Mouse (Mus musculus): ENCODE measurements around the gene Pepd. TPM values are rescaled to one million over a fixed set of nuclear protein-coding genes. Genes with fewer than 3 reads are reported as not detected.
A peak's percentile ranks its signal among the peaks of the same experiment; 100 is the strongest.
"Not testable (repeated sequence)": the region's sequence is repeated elsewhere in the genome, so short reads cannot be mapped to it uniquely, and the experiment has no call there.

The Pepd gene
- polyA plus RNA-seq, 1 experiment from 2014 or later, result 56.0 TPM

DNA sequence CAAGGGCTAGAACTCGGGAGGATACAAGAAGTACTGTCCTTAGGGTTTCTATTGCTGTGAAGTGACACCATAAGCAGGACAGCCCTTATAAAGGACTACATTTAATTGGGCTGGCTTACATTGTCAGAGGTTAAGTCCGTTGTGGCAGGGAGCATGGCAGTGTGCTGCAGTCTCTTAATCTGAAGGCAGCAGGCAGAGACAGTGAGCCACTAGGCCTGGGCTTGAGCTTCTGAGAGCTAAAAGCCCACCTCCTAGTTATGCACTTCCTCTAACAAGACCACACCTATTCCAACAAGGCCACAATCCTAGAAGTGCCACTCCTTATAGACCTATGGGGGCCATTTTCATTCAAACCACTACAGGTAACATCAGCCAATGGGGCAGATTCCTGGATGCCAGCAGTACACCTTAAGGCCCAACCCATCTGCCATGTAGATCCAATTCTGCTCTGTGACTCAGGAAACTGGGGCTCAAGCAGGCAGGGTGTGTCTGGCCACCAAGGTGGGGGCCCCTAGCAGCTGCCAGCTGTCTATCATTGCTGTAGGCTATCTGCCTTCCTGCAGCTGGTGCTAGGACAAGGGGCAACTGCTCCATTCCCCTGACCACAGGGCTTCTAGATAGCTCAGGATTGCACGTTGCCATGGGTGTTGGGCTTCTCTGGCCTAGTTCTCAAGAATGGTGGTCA is 56.7 kb downstream of the Pepd start:
- H3K9ac ChIP-seq (ENCODE audit: low read depth, low read length), result peak overlapping the region; percentile 25
- H3K9me3 ChIP-seq (replicated peaks; ENCODE audit: control insufficient read depth, low read length), result no peaks in the 10 kb centered on the region; the same call in 1 of the 2 replicates
- H3K36me3 ChIP-seq (ENCODE audit: control insufficient read depth, insufficient read depth), result peaks cover 7% of the 10 kb centered on the region
- peak overlapping the region; percentile 43; the same call in 1 of the 2 replicates for H3K4me2 ChIP-seq (ENCODE audit: low read depth, low read length)
- H3K4me1 ChIP-seq (ENCODE audit: control insufficient read depth, low read depth, low read length), result peaks cover 15% of the 10 kb centered on the region
- peak overlapping the region; percentile 43 for H3K4me3 ChIP-seq (ENCODE audit: low read depth, low read length)
- no peaks in the 10 kb centered on the region for H3K27me3 ChIP-seq (ENCODE audit: control insufficient read depth, insufficient read depth, low read depth, low read length)
- H3K27ac ChIP-seq (ENCODE audit: low read length), result peak overlapping the region; percentile 83
- 35% methylated on average over 3 of the region's 3 CpGs for WGBS (ENCODE audit: insufficient replicate concordance)
- peak; percentile 98 for ATAC-seq (ENCODE audit: low read depth)

DNA sequence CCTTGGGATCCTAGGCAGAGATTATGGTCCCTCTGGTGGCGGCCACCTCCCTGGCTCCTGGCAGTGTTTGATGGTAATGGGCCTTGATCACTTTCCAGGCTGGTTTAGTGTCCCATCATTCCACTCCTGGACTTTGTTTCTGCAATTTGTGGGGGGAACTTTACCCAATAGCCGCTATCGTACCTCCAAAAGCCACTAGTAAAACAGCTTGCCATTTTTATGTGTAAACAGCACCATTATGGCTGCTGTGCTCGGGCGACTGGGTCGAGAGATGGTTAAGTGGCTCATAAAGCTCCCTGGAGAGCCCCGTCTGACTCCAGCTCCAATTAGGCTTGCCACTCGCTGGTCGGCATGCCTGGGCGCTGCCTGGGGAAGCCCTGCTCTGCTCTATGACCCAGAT is 59.6 kb downstream of the Pepd start:
- no peak overlapping the region for H3K4me2 ChIP-seq (ENCODE audit: low read depth, low read length)
- 82% methylated on average over 10 of the region's 10 CpGs for WGBS (ENCODE audit: insufficient replicate concordance)
- H3K9me3 ChIP-seq (replicated peaks; ENCODE audit: control insufficient read depth, low read length), result no peaks in the 10 kb centered on the region; the same call in 1 of the 2 replicates
- H3K4me1 ChIP-seq (ENCODE audit: control insufficient read depth, low read depth, low read length), result peaks cover 15% of the 10 kb centered on the region
- ATAC-seq (ENCODE audit: low read depth), result no peak
- H3K9ac ChIP-seq (ENCODE audit: low read depth, low read length), result no peak overlapping the region
- H3K27ac ChIP-seq (ENCODE audit: low read length), result no peak overlapping the region
- H3K4me3 ChIP-seq (ENCODE audit: low read depth, low read length), result no peak overlapping the region
- no peaks in the 10 kb centered on the region for H3K27me3 ChIP-seq (ENCODE audit: control insufficient read depth, insufficient read depth, low read depth, low read length)
- H3K36me3 ChIP-seq (ENCODE audit: control insufficient read depth, insufficient read depth), result peaks cover 7% of the 10 kb centered on the region

- ATAC-seq (ENCODE audit: low read depth), result no peak
Observed at GRCm38 (mm10) chr7:34972990-34973440, 60.8 kb downstream of the Pepd start.

GRCm38 (mm10) chr7:34973877-34974276 is 61.7 kb downstream of the Pepd start:
- Histone ChIP-seq H3K4me2 (ENCODE audit: low read depth, low read length) (no peak overlapping the region), H3K27me3 (ENCODE audit: control insufficient read depth, insufficient read depth, low read depth, low read length) (no peaks in the 10 kb centered on the region), H3K27ac (ENCODE audit: low read length) (no peak overlapping the region), H3K4me1 (ENCODE audit: control insufficient read depth, low read depth, low read length) (peaks cover 9% of the 10 kb centered on the region), H3K9ac (ENCODE audit: low read depth, low read length) (no peak overlapping the region), H3K9me3 (replicated peaks; ENCODE audit: control insufficient read depth, low read length) (no peaks in the 10 kb centered on the region; the same call in 1 of the 2 replicates), H3K36me3 (ENCODE audit: control insufficient read depth, insufficient read depth) (peaks cover 7% of the 10 kb centered on the region), H3K4me3 (ENCODE audit: low read depth, low read length) (no peak overlapping the region)
- WGBS (ENCODE audit: insufficient replicate concordance), result 54% methylated on average over 3 of the region's 3 CpGs
- ATAC-seq (ENCODE audit: low read depth), result no peak

More at GRCm38 (mm10) chr7:34972990-34973440, 60.8 kb downstream of the Pepd start:
- H3K4me2 ChIP-seq (ENCODE audit: low read depth, low read length), result no peak overlapping the region
- no peak overlapping the region for H3K27ac ChIP-seq (ENCODE audit: low read length)
- H3K4me3 ChIP-seq (ENCODE audit: low read depth, low read length), result no peak overlapping the region
- H3K9ac ChIP-seq (ENCODE audit: low read depth, low read length), result no peak overlapping the region
- H3K9me3 ChIP-seq (replicated peaks; ENCODE audit: control insufficient read depth, low read length), result no peaks in the 10 kb centered on the region; the same call in 1 of the 2 replicates
- WGBS (ENCODE audit: insufficient replicate concordance), result 73% methylated on average over 4 of the region's 4 CpGs
- peaks cover 7% of the 10 kb centered on the region for H3K36me3 ChIP-seq (ENCODE audit: control insufficient read depth, insufficient read depth)
- H3K4me1 ChIP-seq (ENCODE audit: control insufficient read depth, low read depth, low read length), result peaks cover 15% of the 10 kb centered on the region
- H3K27me3 ChIP-seq (ENCODE audit: control insufficient read depth, insufficient read depth, low read depth, low read length), result no peaks in the 10 kb centered on the region

DNA sequence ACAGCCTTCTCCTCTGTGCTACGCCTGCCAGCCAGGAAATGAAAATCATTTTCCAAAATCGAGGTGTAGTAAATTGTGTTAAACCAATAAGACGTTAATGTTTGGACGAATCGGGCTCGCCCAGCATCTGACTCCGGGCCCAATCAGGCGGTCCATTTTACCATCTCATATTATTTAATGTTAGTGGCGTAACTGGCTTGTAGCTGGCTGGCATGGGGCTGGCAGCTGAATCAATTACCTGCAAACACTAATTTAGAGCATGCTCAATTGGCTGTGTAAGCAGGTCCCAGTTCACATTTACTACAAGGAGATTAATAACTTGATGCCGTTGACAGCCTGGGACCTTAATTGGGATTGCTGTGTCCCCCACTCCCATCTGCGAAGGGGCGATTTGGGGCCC is 63.7 kb downstream of the Pepd start:
- Histone ChIP-seq H3K27me3 (ENCODE audit: control insufficient read depth, insufficient read depth, low read depth, low read length) (no peaks in the 10 kb centered on the region), H3K4me2 (ENCODE audit: low read depth, low read length) (no peak overlapping the region), H3K4me1 (ENCODE audit: control insufficient read depth, low read depth, low read length) (no peaks in the 10 kb centered on the region), H3K9me3 (replicated peaks; ENCODE audit: control insufficient read depth, low read length) (no peaks in the 10 kb centered on the region), H3K4me3 (ENCODE audit: low read depth, low read length) (no peak overlapping the region), H3K36me3 (ENCODE audit: control insufficient read depth, insufficient read depth) (peaks cover 1% of the 10 kb centered on the region), H3K9ac (ENCODE audit: low read depth, low read length) (no peak overlapping the region), H3K27ac (ENCODE audit: low read length) (no peak overlapping the region)
- ATAC-seq (ENCODE audit: low read depth), result no peak
- WGBS (ENCODE audit: insufficient replicate concordance), result 80% methylated on average over 12 of the region's 12 CpGs

DNA sequence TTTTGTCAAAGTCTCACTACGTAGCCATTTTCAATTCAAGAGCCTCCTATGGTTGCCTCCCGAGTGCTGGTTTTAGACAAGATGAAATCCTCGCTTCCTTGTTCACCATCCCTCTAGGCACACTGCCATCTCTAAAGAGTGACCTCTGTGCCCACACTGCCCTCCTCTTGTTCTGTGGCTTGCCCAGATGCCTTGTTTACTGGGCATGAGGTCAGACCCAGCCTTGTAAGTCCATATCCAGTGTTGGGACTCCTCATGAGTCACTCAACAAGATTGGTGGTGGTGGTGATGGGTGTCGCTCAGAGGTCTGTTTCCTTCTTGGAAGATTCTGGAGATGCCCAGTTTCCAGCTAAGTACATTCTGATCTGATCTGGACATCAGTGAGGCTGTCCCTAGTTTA is 65.2 kb downstream of the Pepd start:
- Histone ChIP-seq H3K9me3 (replicated peaks; ENCODE audit: control insufficient read depth, low read length) (no peaks in the 10 kb centered on the region), H3K9ac (ENCODE audit: low read depth, low read length) (no peak overlapping the region), H3K36me3 (ENCODE audit: control insufficient read depth, insufficient read depth) (no peaks in the 10 kb centered on the region), H3K27ac (ENCODE audit: low read length) (no peak overlapping the region), H3K27me3 (ENCODE audit: control insufficient read depth, insufficient read depth, low read depth, low read length) (no peaks in the 10 kb centered on the region), H3K4me1 (ENCODE audit: control insufficient read depth, low read depth, low read length) (no peaks in the 10 kb centered on the region), H3K4me3 (ENCODE audit: low read depth, low read length) (no peak overlapping the region), H3K4me2 (ENCODE audit: low read depth, low read length) (no peak overlapping the region)
- WGBS (ENCODE audit: insufficient replicate concordance), result 68% methylated on average over 4 of the region's 4 CpGs
- ATAC-seq (ENCODE audit: low read depth), result no peak

- H3K27ac ChIP-seq (ENCODE audit: low read length), result peak overlapping the region; percentile 48; the same call in 1 of the 2 replicates
- no peak overlapping the region for H3K4me2 ChIP-seq (ENCODE audit: low read depth, low read length)
- peaks cover 27% of the 10 kb centered on the region for H3K4me1 ChIP-seq (ENCODE audit: control insufficient read depth, low read depth, low read length)
- H3K27me3 ChIP-seq (ENCODE audit: control insufficient read depth, insufficient read depth, low read depth, low read length), result no peaks in the 10 kb centered on the region
- 73% methylated on average over 10 of the region's 10 CpGs for WGBS (ENCODE audit: insufficient replicate concordance)
- no peaks in the 10 kb centered on the region for H3K9me3 ChIP-seq (replicated peaks; ENCODE audit: control insufficient read depth, low read length)
- H3K9ac ChIP-seq (ENCODE audit: low read depth, low read length), result no peak overlapping the region
- no peaks in the 10 kb centered on the region for H3K36me3 ChIP-seq (ENCODE audit: control insufficient read depth, insufficient read depth)
- peak; percentile 28; the same call in 1 of the 2 replicates for ATAC-seq (ENCODE audit: low read depth)
- H3K4me3 ChIP-seq (ENCODE audit: low read depth, low read length), result no peak overlapping the region
Observed at GRCm38 (mm10) chr7:34981803-34982202, 69.6 kb downstream of the Pepd start.

DNA sequence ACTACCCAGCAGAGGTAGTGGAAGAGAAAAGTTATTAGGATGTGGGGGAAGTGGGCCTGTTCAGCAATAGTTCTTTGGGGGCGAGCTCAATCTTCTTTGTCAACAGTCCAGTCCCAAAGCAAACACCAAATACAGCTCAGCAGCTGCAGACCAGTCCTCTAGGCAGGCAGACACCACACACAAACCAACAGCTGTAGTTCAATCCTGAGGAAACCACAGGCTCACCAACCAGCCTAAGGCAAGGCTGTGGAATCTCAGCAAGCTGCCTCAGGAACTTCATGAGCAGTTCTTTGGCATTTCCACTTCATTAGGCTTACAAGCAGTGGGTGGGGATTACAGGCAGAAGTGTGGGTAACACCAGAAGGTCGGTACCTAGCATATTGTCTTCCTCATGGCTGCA is 70.2 kb downstream of the Pepd start:
- ATAC-seq (ENCODE audit: low read depth); H3K4me2 ChIP-seq (ENCODE audit: low read depth, low read length); H3K36me3 ChIP-seq (ENCODE audit: control insufficient read depth, insufficient read depth); H3K4me3 ChIP-seq (ENCODE audit: low read depth, low read length); H3K9ac ChIP-seq (ENCODE audit: low read depth, low read length); H3K27me3 ChIP-seq (ENCODE audit: control insufficient read depth, insufficient read depth, low read depth, low read length); H3K9me3 ChIP-seq (replicated peaks; ENCODE audit: control insufficient read depth, low read length): not testable (repeated sequence)
- 59% methylated on average over 2 of the region's 2 CpGs for WGBS (ENCODE audit: insufficient replicate concordance)
- Histone ChIP-seq H3K4me1 (ENCODE audit: control insufficient read depth, low read depth, low read length) (peaks cover 28% of the 10 kb centered on the region), H3K27ac (ENCODE audit: low read length) (peak overlapping the region; percentile 48; the same call in 1 of the 2 replicates)

DNA sequence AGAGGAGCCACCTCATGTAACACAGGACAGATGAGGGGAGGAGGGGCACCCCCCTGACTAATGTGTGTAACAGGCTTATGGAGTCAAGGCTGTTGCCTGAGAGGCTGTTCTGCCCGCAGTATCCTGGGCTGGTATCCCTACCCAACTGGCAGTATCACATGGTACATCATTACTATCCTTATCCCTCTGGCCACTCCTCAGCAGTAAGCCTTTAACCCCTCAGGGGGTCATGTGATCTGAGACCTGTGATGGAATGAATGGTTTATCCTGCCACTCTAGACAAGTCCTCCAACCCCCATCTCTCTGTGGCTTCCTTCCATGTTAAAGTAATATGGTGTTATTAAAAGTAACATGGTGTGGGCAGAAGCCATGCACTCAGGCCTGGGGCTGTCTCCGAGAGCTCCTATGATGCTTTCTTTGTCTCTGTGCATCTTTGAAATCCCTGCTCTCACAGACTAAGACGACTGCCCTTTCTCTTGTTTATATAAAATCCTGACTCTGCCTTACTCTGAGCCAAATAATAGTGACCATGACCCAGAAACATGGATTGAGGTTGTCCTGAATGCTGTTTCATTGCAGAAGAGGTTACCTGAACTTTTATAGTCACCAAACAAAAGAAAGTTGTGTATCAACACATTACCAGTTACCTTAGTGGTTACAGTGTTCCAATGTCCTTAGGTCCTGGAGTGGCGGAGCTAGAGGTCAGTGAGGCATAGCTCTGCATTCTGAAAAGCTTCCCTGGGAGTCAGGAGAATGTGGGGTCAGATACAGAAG is 71.7 kb downstream of the Pepd start:
- no peak for ATAC-seq (ENCODE audit: low read depth)
- Histone ChIP-seq H3K4me1 (ENCODE audit: control insufficient read depth, low read depth, low read length) (peaks cover 28% of the 10 kb centered on the region), H3K4me3 (ENCODE audit: low read depth, low read length) (no peak overlapping the region), H3K27me3 (ENCODE audit: control insufficient read depth, insufficient read depth, low read depth, low read length) (no peaks in the 10 kb centered on the region), H3K9me3 (replicated peaks; ENCODE audit: control insufficient read depth, low read length) (no peaks in the 10 kb centered on the region), H3K27ac (ENCODE audit: low read length) (peak overlapping the region; percentile 96), H3K36me3 (ENCODE audit: control insufficient read depth, insufficient read depth) (no peaks in the 10 kb centered on the region), H3K9ac (ENCODE audit: low read depth, low read length) (no peak overlapping the region), H3K4me2 (ENCODE audit: low read depth, low read length) (no peak overlapping the region)
- 64% methylated on average over 4 of the region's 4 CpGs for WGBS (ENCODE audit: insufficient replicate concordance)
